Mouse (Mus musculus) cerebellum, postnatal 4 days (tissue): Measurements from ENCODE around the gene Tor2a.

Experiments
- DNase-seq, 2 experiments: peaks; one replicate each; pipeline ENCODE4 v3.0.0; 2022; ENCODE audit warnings: low spot score in 2 of 2, mixed read lengths in 1 of 2

Tor2a gene

DNA sequence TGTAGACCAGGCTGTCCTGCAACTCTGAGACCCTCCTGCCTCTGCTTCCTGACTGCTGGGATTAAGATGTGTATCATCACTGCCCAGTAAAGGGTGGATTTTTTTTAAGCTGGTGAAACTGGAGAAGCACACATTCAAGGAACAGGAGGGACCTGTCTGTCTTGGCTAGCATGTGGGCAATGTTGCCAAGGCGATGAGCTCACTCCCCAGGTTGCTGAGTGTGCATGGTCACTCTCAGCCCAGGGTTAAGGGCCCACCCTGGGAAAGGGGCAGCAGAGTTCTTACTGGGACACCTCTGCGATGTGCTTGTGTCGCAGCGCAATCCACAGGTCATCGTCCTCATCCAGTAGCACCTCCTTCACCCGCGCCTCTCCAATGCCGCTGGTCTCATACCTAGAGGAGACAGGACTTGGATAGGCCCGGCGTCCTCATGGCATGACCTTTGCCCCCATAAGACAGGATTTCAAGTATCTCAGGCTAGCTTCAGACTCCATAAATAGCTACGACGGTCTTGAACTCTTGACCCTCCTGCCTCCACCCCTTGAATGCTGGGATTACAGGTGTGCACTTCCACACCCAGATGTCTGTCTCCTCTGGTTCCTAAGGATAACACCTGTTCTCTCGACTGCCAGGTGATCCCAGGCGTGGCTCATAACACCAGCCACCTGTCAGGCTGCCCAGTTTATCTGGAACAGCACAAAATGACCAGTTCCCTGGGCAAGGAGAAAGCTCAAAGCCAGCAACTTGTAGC, 52.0 kb downstream of the Tor2a start:
- no peak for DNase-seq
